Mouse (Mus musculus) adipocyte (in vitro differentiated cells): ENCODE measurements around the gene Caskin1.

Source experiments
- DNase-seq: peaks from one replicate; pipeline ENCODE4 v3.0.0-alpha.2; 2016; ENCODE audit warnings: low spot score

The Caskin1 gene

GRCm38 (mm10) chr17:24470701-24471527 is 17.5 kb upstream of the Caskin1 start:
- no peak for DNase-seq

GRCm38 (mm10) chr17:24472512-24472911 is 15.9 kb upstream of the Caskin1 start:
- DNase-seq = peak; percentile 90

GRCm38 (mm10) chr17:24473612-24474275 is 14.7 kb upstream of the Caskin1 start, which contains the start of gene Bricd5:
Bricd5 (plus strand) TSS chr17:24473884.
- DNase-seq = no peak

- DNase-seq = no peak
These were observed 13.8 kb upstream of the Caskin1 start for GRCm38 (mm10) chr17:24474557-24474956.

GRCm38 (mm10) chr17:24475586-24475985 is 12.8 kb upstream of the Caskin1 start:
- no peak for DNase-seq

GRCm38 (mm10) chr17:24476022-24476776 is 12.2 kb upstream of the Caskin1 start:
- no peak for DNase-seq

GRCm38 (mm10) chr17:24477053-24477984 is 11.1 kb upstream of the Caskin1 start:
- no peak for DNase-seq

GRCm38 (mm10) chr17:24477985-24478600 is 10.3 kb upstream of the Caskin1 start:
- DNase-seq = peak; percentile 36

GRCm38 (mm10) chr17:24478663-24479380 is 9.6 kb upstream of the Caskin1 start, which contains the start of gene Mlst8:
Mlst8 (minus strand) TSS chr17:24479078.
- DNase-seq = peak; percentile 99

GRCm38 (mm10) chr17:24479431-24479830 is 9.0 kb upstream of the Caskin1 start:
- DNase-seq = no peak

GRCm38 (mm10) chr17:24480201-24480826 is 8.1 kb upstream of the Caskin1 start:
- DNase-seq = peak; percentile 50

- DNase-seq = peak; percentile 38
These were observed 7.2 kb upstream of the Caskin1 start for GRCm38 (mm10) chr17:24481027-24481815.

- no peak for DNase-seq
These were observed 4.9 kb upstream of the Caskin1 start for GRCm38 (mm10) chr17:24483495-24483894.

- DNase-seq = no peak
These were observed 3.1 kb upstream of the Caskin1 start for GRCm38 (mm10) chr17:24485090-24485860.

- DNase-seq = no peak
These were observed 362 bp downstream of the Caskin1 start for GRCm38 (mm10) chr17:24488662-24489264.

GRCm38 (mm10) chr17:24489265-24490030 is 1.0 kb downstream of the Caskin1 start:
- DNase-seq = no peak

GRCm38 (mm10) chr17:24490399-24490798 is 2.0 kb downstream of the Caskin1 start:
- no peak for DNase-seq
